In the genomic region with DNA sequence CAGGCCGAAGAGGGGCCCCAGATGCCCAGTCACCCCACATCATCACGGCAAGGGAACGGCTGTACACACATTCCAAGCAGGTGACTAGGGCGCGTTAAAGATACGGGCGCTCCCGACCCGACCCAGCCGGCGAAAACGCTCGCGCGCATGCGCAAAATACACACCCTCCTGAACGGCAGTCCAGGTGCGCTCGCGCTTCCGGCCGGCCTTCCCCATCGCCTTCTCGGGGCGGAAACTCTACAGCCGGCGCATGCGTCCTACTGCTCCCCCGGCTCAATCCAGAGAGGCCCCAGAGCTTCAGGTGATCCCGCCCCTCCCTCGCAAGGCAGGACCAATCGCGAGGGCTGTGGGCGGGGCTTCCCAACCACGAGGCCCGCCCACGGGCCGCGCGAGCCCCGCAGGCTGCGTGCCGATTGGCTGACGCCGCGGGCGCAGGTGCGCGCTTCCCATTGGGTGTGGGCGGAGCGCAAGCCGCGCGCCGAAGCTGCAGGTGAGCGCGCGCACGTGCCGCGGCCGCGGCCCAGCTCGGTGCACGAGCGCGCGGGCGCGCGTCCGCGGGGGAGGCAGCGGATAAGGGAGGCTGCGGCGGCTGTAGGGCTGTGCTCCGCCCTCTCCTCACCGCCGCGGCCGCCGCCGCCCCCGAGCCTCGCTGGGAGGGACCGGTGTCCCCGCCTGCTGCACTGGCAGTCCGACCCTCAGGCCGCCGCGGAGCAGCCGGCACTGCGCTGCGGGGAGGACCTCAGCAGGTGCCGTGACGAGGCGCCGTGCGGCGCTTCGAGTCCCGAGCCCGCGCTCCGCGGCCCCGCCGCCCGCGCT, we compare ENCODE assay signal across 8 mouse cellular contexts. TPM values are rescaled to one million over a fixed set of nuclear protein-coding genes. Genes with fewer than 3 reads are reported as not detected.
DNase-seq lines count a peak whose midpoint lies in the region; ATAC-seq and TF ChIP-seq lines count a peak whose summit lies in the region.

Gene Pard6b, plus strand, starts transcription at position 574 of the 816 bp plus-strand sequence.

- peak within 1 kb of the TSS; percentile 76 for H3K4me2 ChIP-seq in heart, embryonic 11.5 days
- H3K4me2 ChIP-seq in kidney, embryonic 16.5 days (replicated peaks; ENCODE audit: low read depth, low read length) = peak within 1 kb of the TSS; percentile 83
- H3K4me2 ChIP-seq in myocyte (ENCODE audit: low read depth) = peak within 1 kb of the TSS; percentile 76

- peaks cover 44% of the 10 kb centered on the region for H3K4me1 ChIP-seq in erythroblast, embryonic 14.5 days (ENCODE audit: control insufficient read depth)
- peaks cover 24% of the 10 kb centered on the region for H3K4me1 ChIP-seq in heart, embryonic 11.5 days (ENCODE audit: control insufficient read depth, insufficient read depth, low read length)
- peaks cover 48% of the 10 kb centered on the region for H3K4me1 ChIP-seq in kidney, embryonic 16.5 days (ENCODE audit: insufficient read depth, low read length)
- H3K4me1 ChIP-seq in liver, adult 2 months (ENCODE audit: control insufficient read depth, insufficient read depth, low read length) = peaks cover 7% of the 10 kb centered on the region

- peak within 1 kb of the TSS; percentile 49 for H3ac ChIP-seq in C2C12 (ENCODE audit: control insufficient read depth, insufficient read length, low read depth)
- H3ac ChIP-seq in myocyte (ENCODE audit: control insufficient read depth, insufficient read length) = peak within 1 kb of the TSS; percentile 11

- no peak for TF ChIP-seq CTCF in C2C12 (IDR thresholded peaks at IDR 0.05; ENCODE audit: control insufficient read depth, insufficient read depth, insufficient read length)
- no peak for TF ChIP-seq CTCF in brain, embryonic 14.5 days (IDR thresholded peaks at IDR 0.05; ENCODE audit: borderline replicate concordance, extremely low read depth, insufficient read depth, insufficient read length)
- no peak for TF ChIP-seq CTCF in liver, adult 2 months (IDR thresholded peaks at IDR 0.05; ENCODE audit: low read depth, low read length)

- H3K4me3 ChIP-seq in C2C12 (ENCODE audit: insufficient read depth, poor library complexity, severe bottlenecking) (peak within 1 kb of the TSS; percentile 39), myocyte (peak within 1 kb of the TSS; percentile 25)
- peak within 1 kb of the TSS; percentile 82 for H3K4me3 ChIP-seq in erythroblast, embryonic 14.5 days (replicated peaks)
- H3K4me3 ChIP-seq in heart, embryonic 11.5 days (ENCODE audit: low read depth, low read length) = peak within 1 kb of the TSS; percentile 78
- H3K4me3 ChIP-seq in kidney, embryonic 16.5 days (ENCODE audit: low read length) = peak within 1 kb of the TSS; percentile 72
- H3K4me3 ChIP-seq in liver, adult 2 months (ENCODE audit: insufficient read depth, low read depth, low read length) = peak within 1 kb of the TSS; percentile 80

- H3K79me2 ChIP-seq in C2C12 (ENCODE audit: control insufficient read depth, insufficient read depth) (no peaks in the 10 kb centered on the region), myocyte (ENCODE audit: control insufficient read depth, insufficient read depth) (no peaks in the 10 kb centered on the region)
- H3K79me2 ChIP-seq in liver, adult 2 months (ENCODE audit: control insufficient read depth, insufficient read depth, low read length) = 0 out of 2 replicates have a peak, but pooled peaks cover 6% of the 10 kb centered on the region

- H3K9me3 ChIP-seq in erythroblast, embryonic 14.5 days (ENCODE audit: control insufficient read depth, low read length) = no peaks in the 10 kb centered on the region
- H3K9me3 ChIP-seq in heart, embryonic 11.5 days (replicated peaks; ENCODE audit: control insufficient read depth, low read length) = no peaks in the 10 kb centered on the region
- no peaks in the 10 kb centered on the region for H3K9me3 ChIP-seq in kidney, embryonic 16.5 days (ENCODE audit: low read length)

- H3K27me3 ChIP-seq in C2C12 (ENCODE audit: control insufficient read depth, insufficient read depth, insufficient read length) (peaks cover 13% of the 10 kb centered on the region), myocyte (ENCODE audit: control insufficient read depth, insufficient read depth, insufficient read length) (peaks cover 16% of the 10 kb centered on the region)
- H3K27me3 ChIP-seq in erythroblast, embryonic 14.5 days (ENCODE audit: control insufficient read depth) = peaks cover 38% of the 10 kb centered on the region
- peaks cover 5% of the 10 kb centered on the region for H3K27me3 ChIP-seq in heart, embryonic 11.5 days (ENCODE audit: control insufficient read depth, insufficient read depth, low read length)
- H3K27me3 ChIP-seq in kidney, embryonic 16.5 days (ENCODE audit: insufficient read depth, low read length) = peaks cover 10% of the 10 kb centered on the region; the same call in 1 of the 2 replicates
- no peaks in the 10 kb centered on the region for H3K27me3 ChIP-seq in liver, adult 2 months (ENCODE audit: control insufficient read depth, insufficient read depth, low read length)
- H3K27me3 ChIP-seq in splenic B cell, adult 2 months (ENCODE audit: control insufficient read depth, insufficient read depth, low read length, poor library complexity, severe bottlenecking) = peaks cover 2% of the 10 kb centered on the region

- H3K79me3 ChIP-seq in C2C12 (ENCODE audit: low read depth) = no peaks in the 10 kb centered on the region

- peak within 1 kb of the TSS; percentile 84 for H3K9ac ChIP-seq in heart, embryonic 11.5 days (ENCODE audit: low read depth, low read length)
- H3K9ac ChIP-seq in kidney, embryonic 16.5 days (replicated peaks; ENCODE audit: low read length) = peak within 1 kb of the TSS; percentile 87
- H3K9ac ChIP-seq in liver, adult 2 months (ENCODE audit: low read depth, low read length) = peak within 1 kb of the TSS; percentile 94

- H3K27ac ChIP-seq in heart, embryonic 11.5 days (ENCODE audit: low read depth, low read length) = peak within 1 kb of the TSS; percentile 79
- H3K27ac ChIP-seq in kidney, embryonic 16.5 days (ENCODE audit: low read length) = peak within 1 kb of the TSS; percentile 96
- H3K27ac ChIP-seq in liver, adult 2 months (replicated peaks; ENCODE audit: insufficient read depth, low read depth, low read length) = peak within 1 kb of the TSS; percentile 68

- peak; percentile 93 for ATAC-seq in heart, embryonic 11.5 days (replicated peaks; ENCODE audit: insufficient number of reproducible peaks, low FRiP score, low TSS enrichment)
- ATAC-seq in kidney, embryonic 16.5 days (ENCODE audit: low FRiP score, low TSS enrichment) = peak; percentile 92

- DNase-seq in brain, embryonic 14.5 days (ENCODE audit: low read depth) = peak; percentile 100
- DNase-seq in liver, adult 2 months (ENCODE audit: extremely low read depth, low read depth, low spot score) = peak; percentile 91
- peak; percentile 99 for DNase-seq in splenic B cell, adult 2 months (ENCODE audit: low read depth, low spot score)

- under 1% methylated on average over 93 of the region's 110 CpGs for WGBS in heart, embryonic 11.5 days (ENCODE audit: insufficient replicate concordance)
- under 1% methylated on average over 104 of the region's 110 CpGs for WGBS in kidney, embryonic 16.5 days
- WGBS in liver, adult 2 months = under 1% methylated on average over 110 of the region's 110 CpGs

- TF ChIP-seq POLR2A in brain, embryonic 14.5 days (IDR thresholded peaks at IDR 0.05; ENCODE audit: borderline replicate concordance, extremely low read depth, insufficient read depth, insufficient read length, poor library complexity, severe bottlenecking) = peak; percentile 91
- TF ChIP-seq POLR2A in liver, adult 2 months (IDR thresholded peaks at IDR 0.05; ENCODE audit: extremely low read depth, insufficient read depth, low read length) = peak; percentile 56
- peak; percentile 54 for TF ChIP-seq POLR2A in myocyte (IDR thresholded peaks at IDR 0.05; ENCODE audit: insufficient read length, low read depth)

- H3K36me3 ChIP-seq in C2C12 (ENCODE audit: control insufficient read depth, insufficient read depth) (no peaks in the 10 kb centered on the region), myocyte (ENCODE audit: control insufficient read depth, insufficient read depth) (no peaks in the 10 kb centered on the region)
- no peaks in the 10 kb centered on the region for H3K36me3 ChIP-seq in erythroblast, embryonic 14.5 days (ENCODE audit: control insufficient read depth)
- H3K36me3 ChIP-seq in heart, embryonic 11.5 days (ENCODE audit: control insufficient read depth, insufficient read depth, low read length) = no peaks in the 10 kb centered on the region
- H3K36me3 ChIP-seq in kidney, embryonic 16.5 days (ENCODE audit: insufficient read depth, low read length) = no peaks in the 10 kb centered on the region
- no peaks in the 10 kb centered on the region for H3K36me3 ChIP-seq in liver, adult 2 months (ENCODE audit: control insufficient read depth, insufficient read depth, low read length)
- H3K36me3 ChIP-seq in splenic B cell, adult 2 months (ENCODE audit: control insufficient read depth, insufficient read depth, low read length, poor library complexity, severe bottlenecking) = no peaks in the 10 kb centered on the region

TF ChIP-seq in C2C12, 6 proteins besides CTCF, POLR2A, EP300 and RAD21:
- TF ChIP-seq FOSL1 (IDR thresholded peaks at IDR 0.05; ENCODE audit: insufficient read depth, low read length, poor library complexity, severe bottlenecking) (no peak), CEBPB (IDR thresholded peaks at IDR 0.05; ENCODE audit: low read depth) (no peak), MYOG (IDR thresholded peaks at IDR 0.05; ENCODE audit: control insufficient read depth, extremely low read depth, insufficient read length) (no peak), MYOD1 (IDR thresholded peaks at IDR 0.05; ENCODE audit: control insufficient read depth, insufficient read length, low read depth) (no peak), MAX (IDR thresholded peaks at IDR 0.05) (peak; percentile 41), USF1 (IDR thresholded peaks at IDR 0.05; ENCODE audit: low read depth) (peak; percentile 42)
TF ChIP-seq in C2C12: peak in this region for 2.

TF ChIP-seq in myocyte, 11 proteins besides CTCF, POLR2A, EP300 and RAD21 (continues in another document):
- TF ChIP-seq MYOG (IDR thresholded peaks at IDR 0.05; ENCODE audit: control insufficient read depth in 1 of 3, insufficient read depth in 1 of 3, insufficient read length in 2 of 3, low read depth in 2 of 3) (peak in 2 of 3 experiments; percentile 0 to 27), MYOD1 (IDR thresholded peaks at IDR 0.05; ENCODE audit: control insufficient read depth in 1 of 3, insufficient read length in 2 of 3, low read depth in 2 of 3) (peak in 1 of 3 experiments; percentile 32), TCF12 (IDR thresholded peaks at IDR 0.05; ENCODE audit: insufficient read depth, poor library complexity, severe bottlenecking) (no peak), USF1 (IDR thresholded peaks at IDR 0.05; ENCODE audit: low read depth) (no peak)

RNA-seq across cellular contexts. Expression of gene Pard6b, which starts in this region (rescaled TPM):
- polyA plus RNA-seq in C2C12 (2012; fragmentation: generic; extraction: Trizol) = 0.33 TPM
- polyA plus RNA-seq in brain, embryonic 14.5 days (2012; rRNA removed) = 8.0 and 10.3 TPM in 2 replicates
- polyA plus RNA-seq in erythroblast, embryonic 14.5 days (2012) = 0.06 and 0.13 TPM in 2 replicates
- polyA plus RNA-seq in heart, embryonic 11.5 days (2014; fragmentation: Nextera tagmentation; extraction: Ambion mirVana) = 8.9 and 11.8 TPM in 2 replicates
- 20.0 and 23.9 TPM in 2 replicates for polyA plus RNA-seq in kidney, embryonic 16.5 days (2015; fragmentation: Nextera tagmentation; extraction: Ambion mirVana)
- total RNA-seq in liver, adult 2 months (2014; rRNA removed) = 1.7 and 3.4 TPM in 2 replicates
- 5.3 and 5.9 TPM in 2 replicates for polyA plus RNA-seq in liver, adult 2 months (2012; rRNA removed)
- polyA plus RNA-seq in myocyte (2012; fragmentation: generic; extraction: Trizol) = 0.11 TPM

Comparison
In these comparisons a context has a peak if more than half of its experiments do, and no peak if none do; other contexts are left out.
1. Peak in every context shown above with its lines: DNase-seq, ATAC-seq, H3K4me3 ChIP-seq and H3K27ac ChIP-seq.
2. H3K4me3 ChIP-seq: peak in every context shown above with its lines; median percentile 82 in erythroblast, embryonic 14.5 days; 80 in liver, adult 2 months; 78 in heart, embryonic 11.5 days; 72 in kidney, embryonic 16.5 days; 39 in C2C12; 25 in myocyte.